Mouse (Mus musculus): ENCODE data around the gene Gm13101.
"Not testable (repeated sequence)": the region's sequence is repeated elsewhere in the genome, so short reads cannot be mapped to it uniquely, and the experiment has no call there.

Gm13101 gene

GRCm38 (mm10) chr4:143966850-143967249 lies at the start of gene Gm13101:
TSS of gene Gm13101 (minus strand) at chr4:143966950.
- DNase-seq: not testable (repeated sequence)

- not testable (repeated sequence) for DNase-seq
These were observed 27.5 kb upstream of the Gm13101 start, which contains the start of gene Pramef17 for GRCm38 (mm10) chr4:143994269-143994668. TSS of gene Pramef17 (minus strand) at chr4:143994369.

- DNase-seq: peak; percentile 33 to 34
These were observed 21.4 kb upstream of the Gm13101 start for GRCm38 (mm10) chr4:143988126-143988525.

GRCm38 (mm10) chr4:143987475-143987941 lies 20.8 kb upstream of the Gm13101 start:
- DNase-seq: peak; percentile 22 to 31

GRCm38 (mm10) chr4:143985733-143986132 lies 19.0 kb upstream of the Gm13101 start:
- peak; percentile 5 to 8 for DNase-seq

GRCm38 (mm10) chr4:143985165-143985564 lies 18.4 kb upstream of the Gm13101 start:
- DNase-seq: not testable (repeated sequence)

GRCm38 (mm10) chr4:143983446-143983845 lies 16.7 kb upstream of the Gm13101 start:
- not testable (repeated sequence) for DNase-seq

- not testable (repeated sequence) for DNase-seq
These were observed 15.8 kb downstream of the Gm13101 start, which contains the start of gene Pramef25 for GRCm38 (mm10) chr4:143950916-143951315. TSS of gene Pramef25 (minus strand) at chr4:143951016.
